Mouse (Mus musculus) gastrocnemius, postnatal 4 days (tissue): Measurements from ENCODE around the gene Gpn2. TPM values are rescaled to one million over a fixed set of nuclear protein-coding genes. Genes with fewer than 3 reads are reported as not detected.

ENCODE experiments used
- DNase-seq, 2 experiments: peaks; one replicate each; pipeline ENCODE4 v3.0.0; 2021 to 2022; ENCODE audit warnings: low spot score in 2 of 2, mixed read lengths in 2 of 2
- total RNA-seq, 2 experiments: library from RNA; stranded (reverse); gene quantifications; 2 replicates each; pipeline ENCODE4 v1.2.3; 2021

Gene Gpn2
- total RNA-seq, 2 experiments from 2014 or later: 6.5 to 7.6 TPM

GRCm38 (mm10) chr4:133583690-133584058 is 488 bp upstream of the Gpn2 start:
- no peak for DNase-seq

- DNase-seq: peak in 1 of 2 experiments; percentile 55
These were observed 8.4 kb downstream of the Gpn2 start for GRCm38 (mm10) chr4:133592570-133592969.

- no peak for DNase-seq
These were observed 11.4 kb downstream of the Gpn2 start for GRCm38 (mm10) chr4:133595538-133595937.

- no peak for DNase-seq
These were observed 11.9 kb downstream of the Gpn2 start for GRCm38 (mm10) chr4:133596084-133596483.

GRCm38 (mm10) chr4:133598616-133599015 is 14.5 kb downstream of the Gpn2 start:
- DNase-seq: no peak

- no peak for DNase-seq
These were observed 15.0 kb downstream of the Gpn2 start for GRCm38 (mm10) chr4:133599116-133599515.

- DNase-seq: peak; percentile 80 to 87
These were observed 15.5 kb downstream of the Gpn2 start for GRCm38 (mm10) chr4:133599571-133600073.

- no peak for DNase-seq
These were observed 16.1 kb downstream of the Gpn2 start for GRCm38 (mm10) chr4:133600306-133600705.

GRCm38 (mm10) chr4:133601721-133602218 is 17.6 kb downstream of the Gpn2 start, which contains the start of gene Sfn:
Sfn (minus strand) TSS chr4:133602168.
- DNase-seq: no peak

- DNase-seq: no peak
These were observed 18.9 kb downstream of the Gpn2 start for GRCm38 (mm10) chr4:133603056-133603455.

GRCm38 (mm10) chr4:133604175-133604574 is 20.0 kb downstream of the Gpn2 start:
- no peak for DNase-seq

GRCm38 (mm10) chr4:133604856-133605255 is 20.7 kb downstream of the Gpn2 start:
- no peak for DNase-seq

- DNase-seq: no peak
These were observed 21.2 kb downstream of the Gpn2 start for GRCm38 (mm10) chr4:133605330-133605729.

GRCm38 (mm10) chr4:133607284-133607683 is 23.1 kb downstream of the Gpn2 start:
- no peak for DNase-seq

GRCm38 (mm10) chr4:133609719-133610118 is 25.6 kb downstream of the Gpn2 start:
- peak; percentile 66 to 83 for DNase-seq

- no peak for DNase-seq
These were observed 27.7 kb downstream of the Gpn2 start for GRCm38 (mm10) chr4:133611815-133612214.

- DNase-seq: no peak
These were observed 28.3 kb downstream of the Gpn2 start for GRCm38 (mm10) chr4:133612416-133612815.

- no peak for DNase-seq
These were observed 28.9 kb downstream of the Gpn2 start for GRCm38 (mm10) chr4:133613026-133613425.

GRCm38 (mm10) chr4:133613867-133614266 is 29.7 kb downstream of the Gpn2 start:
- DNase-seq: no peak

- no peak for DNase-seq
These were observed 30.2 kb downstream of the Gpn2 start for GRCm38 (mm10) chr4:133614274-133614761.

- DNase-seq: no peak
These were observed 31.3 kb downstream of the Gpn2 start for GRCm38 (mm10) chr4:133615416-133615815.

- no peak for DNase-seq
These were observed 33.8 kb downstream of the Gpn2 start for GRCm38 (mm10) chr4:133617936-133618335.

GRCm38 (mm10) chr4:133619473-133620136 is 35.4 kb downstream of the Gpn2 start:
- no peak for DNase-seq
